Mouse (Mus musculus): ENCODE data around the gene Ccdc78. TPM values are rescaled to one million over a fixed set of nuclear protein-coding genes. Genes with fewer than 3 reads are reported as not detected.
"Not testable (repeated sequence)": the region's sequence is repeated elsewhere in the genome, so short reads cannot be mapped to it uniquely, and the experiment has no call there.

The Ccdc78 gene
- not detected for total RNA-seq (2021)
- long read RNA-seq, experiment 1, partial matches to known transcripts, result 0 of 1 reads
- long read RNA-seq, experiment 1, other reads (novel, unspliced or antisense), result 1 of 1 reads
- long read RNA-seq, experiment 2, partial matches to known transcripts, result 0 of 1 reads
- long read RNA-seq, experiment 2, other reads (novel, unspliced or antisense), result 1 of 1 reads

- intact Hi-C loops (cut with DNase I), result no loop called here
- DNase-seq (ENCODE audit: extremely low spot score in 1 of 2, low spot score in 2 of 2), result no peak
- Histone ChIP-seq H3K4me3 (peak within 1 kb of the TSS; percentile 74), H3K27ac (peak within 1 kb of the TSS; percentile 94)
- TF ChIP-seq CTCF (IDR thresholded peaks at IDR 0.05), result no peak
Observed at GRCm38 (mm10) chr17:25786280-25786679, at the start of gene Ccdc78. Gene Ccdc78 (plus strand): TSS chr17:25786580.

GRCm38 (mm10) chr17:25738861-25739260, 47.5 kb upstream of the Ccdc78 start:
- Histone ChIP-seq H3K27ac (no peak overlapping the region), H3K4me3 (no peak overlapping the region)
- intact Hi-C loops (cut with DNase I), result no loop called here
- TF ChIP-seq CTCF (IDR thresholded peaks at IDR 0.05), result no peak
- no peak for DNase-seq (ENCODE audit: extremely low spot score in 1 of 2, low spot score in 2 of 2)

GRCm38 (mm10) chr17:25741471-25741870, 44.9 kb upstream of the Ccdc78 start:
- DNase-seq (ENCODE audit: extremely low spot score in 1 of 2, low spot score in 2 of 2); intact Hi-C loops (cut with DNase I); H3K4me3 ChIP-seq; H3K27ac ChIP-seq: not testable (repeated sequence)

- intact Hi-C loops (cut with DNase I), result no loop called here
- DNase-seq (ENCODE audit: extremely low spot score in 1 of 2, low spot score in 2 of 2), result no peak
- no peak overlapping the region for H3K4me3 ChIP-seq
- H3K27ac ChIP-seq, result no peak overlapping the region
- no peak for TF ChIP-seq CTCF (IDR thresholded peaks at IDR 0.05)
Observed at GRCm38 (mm10) chr17:25743831-25744230, 42.5 kb upstream of the Ccdc78 start.

- no peak for TF ChIP-seq CTCF (IDR thresholded peaks at IDR 0.05)
Observed at GRCm38 (mm10) chr17:25744311-25744710, 42.1 kb upstream of the Ccdc78 start.

GRCm38 (mm10) chr17:25748238-25748637, 38.1 kb upstream of the Ccdc78 start:
- TF ChIP-seq CTCF (IDR thresholded peaks at IDR 0.05), result no peak
- no peak for DNase-seq (ENCODE audit: extremely low spot score in 1 of 2, low spot score in 2 of 2)
- intact Hi-C loops (cut with DNase I), result no loop called here
- no peak overlapping the region for H3K4me3 ChIP-seq
- no peak overlapping the region for H3K27ac ChIP-seq

More at GRCm38 (mm10) chr17:25744311-25744710, 42.1 kb upstream of the Ccdc78 start:
- intact Hi-C loops (cut with DNase I), result no loop called here
- no peak overlapping the region for H3K27ac ChIP-seq
- no peak overlapping the region for H3K4me3 ChIP-seq
- DNase-seq (ENCODE audit: extremely low spot score in 1 of 2, low spot score in 2 of 2), result no peak

- no peak for DNase-seq (ENCODE audit: extremely low spot score in 1 of 2, low spot score in 2 of 2)
- intact Hi-C loops (cut with DNase I), result no loop called here
- no peak for TF ChIP-seq CTCF (IDR thresholded peaks at IDR 0.05)
- H3K4me3 ChIP-seq, result no peak overlapping the region
- H3K27ac ChIP-seq, result no peak overlapping the region
Observed at GRCm38 (mm10) chr17:25749314-25749713, 37.1 kb upstream of the Ccdc78 start.

- DNase-seq (ENCODE audit: extremely low spot score in 1 of 2, low spot score in 2 of 2), result peak in 1 of 2 experiments; percentile 31
- intact Hi-C loops (cut with DNase I), result no loop called here
- no peak for TF ChIP-seq CTCF (IDR thresholded peaks at IDR 0.05)
- no peak overlapping the region for H3K4me3 ChIP-seq
- no peak overlapping the region for H3K27ac ChIP-seq
Observed at GRCm38 (mm10) chr17:25751446-25751845, 34.9 kb upstream of the Ccdc78 start.

- TF ChIP-seq CTCF (IDR thresholded peaks at IDR 0.05), result no peak
- no peak for DNase-seq (ENCODE audit: extremely low spot score in 1 of 2, low spot score in 2 of 2)
- no peak within 1 kb of the TSS for H3K27ac ChIP-seq
- no peak within 1 kb of the TSS for H3K4me3 ChIP-seq
- intact Hi-C loops (cut with DNase I), result no loop called here
Observed at GRCm38 (mm10) chr17:25754241-25754640, 32.1 kb upstream of the Ccdc78 start, which contains the start of gene Msln. Gene Msln (minus strand): TSS chr17:25754378.

GRCm38 (mm10) chr17:25755086-25755485, 31.3 kb upstream of the Ccdc78 start:
- no peak for DNase-seq (ENCODE audit: extremely low spot score in 1 of 2, low spot score in 2 of 2)
- no peak overlapping the region for H3K4me3 ChIP-seq
- TF ChIP-seq CTCF (IDR thresholded peaks at IDR 0.05), result no peak
- intact Hi-C loops (cut with DNase I), result no loop called here
- H3K27ac ChIP-seq, result no peak overlapping the region

GRCm38 (mm10) chr17:25755627-25756377, 30.6 kb upstream of the Ccdc78 start:
- TF ChIP-seq CTCF (IDR thresholded peaks at IDR 0.05), result no peak
- no peak overlapping the region for H3K27ac ChIP-seq
- intact Hi-C loops (cut with DNase I), result no loop called here
- no peak overlapping the region for H3K4me3 ChIP-seq
- DNase-seq (ENCODE audit: extremely low spot score in 1 of 2, low spot score in 2 of 2), result no peak

GRCm38 (mm10) chr17:25756378-25757242, 29.8 kb upstream of the Ccdc78 start:
- no peak overlapping the region for H3K27ac ChIP-seq
- intact Hi-C loops (cut with DNase I), result no loop called here
- H3K4me3 ChIP-seq, result no peak overlapping the region
- TF ChIP-seq CTCF (IDR thresholded peaks at IDR 0.05), result no peak
- DNase-seq (ENCODE audit: extremely low spot score in 1 of 2, low spot score in 2 of 2), result no peak
